Mouse (Mus musculus): ENCODE results near the gene Uvrag. TPM values are rescaled to one million over a fixed set of nuclear protein-coding genes. Genes with fewer than 3 reads are reported as not detected.
A peak's percentile ranks its signal among the peaks of the same experiment; 100 is the strongest.

Gene Uvrag
- polyA plus RNA-seq, 1 experiment from 2014 or later, result 14.2 TPM

- Histone ChIP-seq H3K4me2 (no peak overlapping the region), H3K27me3 (no peaks in the 10 kb centered on the region), H3K9me3 (no peaks in the 10 kb centered on the region), H3K27ac (no peak overlapping the region), H3K4me1 (replicated peaks) (0 out of 2 replicates have a peak, but pooled peaks cover 2% of the 10 kb centered on the region), H3K36me3 (peaks cover 3% of the 10 kb centered on the region; the same call in 1 of the 2 replicates), H3K9ac (no peak overlapping the region), H3K4me3 (no peak overlapping the region)
- ATAC-seq (ENCODE audit: low FRiP score), result no peak
- WGBS, result 82% methylated on average over 6 of the region's 6 CpGs
These were observed 146.8 kb downstream of the Uvrag start for GRCm38 (mm10) chr7:98994137-98994536.

DNA sequence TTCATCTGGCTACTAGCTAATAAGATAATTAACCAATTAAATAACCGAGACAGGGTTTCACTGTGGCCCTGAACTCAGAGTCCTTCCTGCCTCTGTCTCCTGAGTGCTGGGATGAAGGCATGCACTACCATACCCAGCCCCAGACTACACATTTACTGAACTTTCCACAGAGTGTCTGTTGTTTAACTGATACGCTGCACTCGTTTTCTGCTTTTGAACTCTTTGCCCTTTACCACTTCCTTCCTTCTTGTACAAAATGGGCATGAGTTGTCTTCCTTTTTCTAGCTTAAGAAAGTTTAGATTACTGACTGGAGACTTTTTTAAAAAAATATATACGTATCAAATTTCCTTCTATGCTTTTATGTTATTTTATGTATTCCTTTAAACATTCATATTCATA is 147.5 kb downstream of the Uvrag start:
- H3K27me3 ChIP-seq, result no peaks in the 10 kb centered on the region
- no peaks in the 10 kb centered on the region for H3K9me3 ChIP-seq
- WGBS, result 88% methylated on average over 4 of the region's 4 CpGs
- no peak overlapping the region for H3K4me3 ChIP-seq
- no peak overlapping the region for H3K4me2 ChIP-seq
- no peak overlapping the region for H3K9ac ChIP-seq
- ATAC-seq (ENCODE audit: low FRiP score), result no peak
- peaks cover 3% of the 10 kb centered on the region; the same call in 1 of the 2 replicates for H3K36me3 ChIP-seq
- 0 out of 2 replicates have a peak, but pooled peaks cover 2% of the 10 kb centered on the region for H3K4me1 ChIP-seq (replicated peaks)
- H3K27ac ChIP-seq, result no peak overlapping the region

DNA sequence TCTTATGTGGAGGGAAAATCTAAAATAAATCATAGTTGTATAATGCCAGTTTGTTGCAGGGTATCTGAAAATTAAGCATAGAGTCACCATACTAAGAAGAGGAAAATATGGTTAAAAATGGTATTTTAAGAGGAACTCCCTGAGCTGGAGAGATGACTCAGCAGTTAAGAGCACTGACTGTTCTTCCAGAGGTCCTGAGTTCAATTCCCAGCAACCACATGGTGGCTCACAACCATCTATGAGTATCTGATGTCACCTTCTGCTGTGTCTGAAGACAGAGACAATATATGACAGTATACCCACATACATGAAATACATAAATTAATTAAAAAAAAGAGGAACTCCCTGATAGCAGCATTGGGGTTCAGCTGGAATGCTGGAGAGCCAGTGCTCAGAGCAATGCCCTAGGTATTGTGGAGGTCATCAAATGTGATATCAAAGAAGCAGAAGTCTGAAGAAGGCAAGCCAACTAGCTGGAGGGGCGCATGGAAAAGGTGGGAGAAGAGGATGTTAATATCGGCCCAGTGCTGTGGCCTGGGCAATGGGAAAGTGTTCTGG is 149.7 kb downstream of the Uvrag start:
- no peak for ATAC-seq (ENCODE audit: low FRiP score)
- no peak overlapping the region for H3K4me2 ChIP-seq
- H3K9ac ChIP-seq, result no peak overlapping the region
- H3K27ac ChIP-seq, result no peak overlapping the region
- WGBS, result 97% methylated on average over 2 of the region's 2 CpGs
- no peak overlapping the region for H3K4me3 ChIP-seq
- peaks cover 6% of the 10 kb centered on the region for H3K36me3 ChIP-seq
- H3K9me3 ChIP-seq, result no peaks in the 10 kb centered on the region
- H3K27me3 ChIP-seq, result no peaks in the 10 kb centered on the region
- H3K4me1 ChIP-seq (replicated peaks), result 0 out of 2 replicates have a peak, but pooled peaks cover 2% of the 10 kb centered on the region

DNA sequence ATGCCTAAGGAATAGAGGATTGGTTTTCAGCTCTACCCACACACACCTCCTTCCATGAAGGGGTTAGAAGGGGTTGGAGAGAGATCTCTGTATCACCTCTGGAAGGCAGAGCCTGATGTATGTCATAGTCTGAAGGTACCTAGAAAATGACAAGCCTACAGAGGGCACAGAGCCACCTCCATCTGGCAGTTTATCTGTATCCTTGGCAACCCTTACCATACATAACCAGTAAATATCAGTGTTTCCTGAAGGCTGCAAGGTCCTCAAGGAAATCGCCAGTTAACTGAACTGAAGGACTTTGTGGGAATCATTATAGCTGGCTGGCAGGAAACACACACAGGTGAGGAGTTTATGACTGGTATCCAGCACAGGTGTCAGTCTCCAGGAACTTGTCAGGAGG is 150.4 kb downstream of the Uvrag start:
- Histone ChIP-seq H3K4me2 (no peak overlapping the region), H3K27ac (no peak overlapping the region), H3K4me3 (no peak overlapping the region), H3K9me3 (no peaks in the 10 kb centered on the region), H3K9ac (no peak overlapping the region), H3K4me1 (replicated peaks) (0 out of 2 replicates have a peak, but pooled peaks cover 2% of the 10 kb centered on the region), H3K36me3 (peaks cover 6% of the 10 kb centered on the region), H3K27me3 (no peaks in the 10 kb centered on the region)
- no peak for ATAC-seq (ENCODE audit: low FRiP score)
- 86% methylated on average over 1 of the region's 1 CpGs for WGBS

DNA sequence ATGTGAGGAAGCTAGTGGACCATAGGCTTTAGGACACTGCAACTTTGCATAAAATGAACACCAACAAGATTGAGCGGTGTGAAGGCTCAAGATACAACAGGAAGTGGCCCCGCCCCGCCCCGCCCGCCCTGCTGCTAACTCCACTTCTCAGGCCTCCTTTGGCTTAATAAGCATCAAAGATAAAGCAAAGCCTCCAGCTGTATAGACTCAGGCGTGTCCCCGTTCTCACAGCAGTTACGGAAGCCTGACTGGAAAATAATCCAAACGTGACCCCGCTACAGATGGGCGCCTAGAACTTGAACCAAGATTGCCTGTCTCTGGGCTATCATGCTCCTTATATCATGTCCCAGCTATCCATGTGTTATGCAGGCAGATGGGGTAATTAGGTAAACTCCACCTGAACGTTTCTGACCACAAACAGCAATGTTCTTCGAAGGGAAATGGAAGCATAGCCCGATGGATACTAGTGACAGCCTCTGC is 153.9 kb downstream of the Uvrag start:
- Histone ChIP-seq H3K9me3 (no peaks in the 10 kb centered on the region), H3K27ac (no peak overlapping the region), H3K36me3 (peaks cover 6% of the 10 kb centered on the region), H3K4me1 (replicated peaks) (peaks cover 6% of the 10 kb centered on the region), H3K9ac (no peak overlapping the region), H3K27me3 (no peaks in the 10 kb centered on the region), H3K4me3 (no peak overlapping the region), H3K4me2 (no peak overlapping the region)
- ATAC-seq (ENCODE audit: low FRiP score), result no peak
- 95% methylated on average over 14 of the region's 14 CpGs for WGBS

DNA sequence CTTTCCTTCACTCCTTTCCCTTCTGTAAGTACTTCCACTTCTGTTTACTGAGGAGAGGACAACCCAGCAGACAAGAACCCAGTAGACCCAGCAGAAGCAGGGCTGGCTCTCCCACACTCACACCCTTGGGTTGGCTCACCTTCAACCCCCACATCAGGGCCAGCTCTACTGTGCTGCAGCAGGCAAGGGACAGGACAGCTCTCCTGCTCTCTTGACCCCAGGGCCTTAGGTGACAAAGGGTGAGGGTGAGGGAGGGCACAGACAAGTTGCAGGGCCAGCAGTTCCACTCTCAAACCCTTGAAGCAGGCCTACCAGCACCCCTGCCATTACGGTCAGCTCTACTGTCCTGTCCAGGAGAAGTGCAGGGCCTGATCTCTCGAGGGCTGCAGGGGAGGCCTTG is 155.0 kb downstream of the Uvrag start:
- WGBS, result 85% methylated on average over 2 of the region's 2 CpGs
- ATAC-seq (ENCODE audit: low FRiP score), result no peak
- H3K9ac ChIP-seq, result no peak overlapping the region

GRCm38 (mm10) chr7:98985489-98985888 is 155.5 kb downstream of the Uvrag start:
- Histone ChIP-seq H3K27ac (no peak overlapping the region), H3K4me1 (replicated peaks) (peaks cover 6% of the 10 kb centered on the region), H3K27me3 (no peaks in the 10 kb centered on the region), H3K36me3 (peaks cover 6% of the 10 kb centered on the region), H3K4me2 (no peak overlapping the region), H3K4me3 (no peak overlapping the region), H3K9ac (no peak overlapping the region), H3K9me3 (no peaks in the 10 kb centered on the region)
- WGBS, result 83% methylated on average over 6 of the region's 6 CpGs
- no peak for ATAC-seq (ENCODE audit: low FRiP score)

More for the DNA sequence above, 155.0 kb downstream of the Uvrag start:
- Histone ChIP-seq H3K9me3 (no peaks in the 10 kb centered on the region), H3K36me3 (peaks cover 6% of the 10 kb centered on the region), H3K4me3 (no peak overlapping the region), H3K4me1 (replicated peaks) (peaks cover 6% of the 10 kb centered on the region), H3K27me3 (no peaks in the 10 kb centered on the region), H3K4me2 (no peak overlapping the region), H3K27ac (no peak overlapping the region)

DNA sequence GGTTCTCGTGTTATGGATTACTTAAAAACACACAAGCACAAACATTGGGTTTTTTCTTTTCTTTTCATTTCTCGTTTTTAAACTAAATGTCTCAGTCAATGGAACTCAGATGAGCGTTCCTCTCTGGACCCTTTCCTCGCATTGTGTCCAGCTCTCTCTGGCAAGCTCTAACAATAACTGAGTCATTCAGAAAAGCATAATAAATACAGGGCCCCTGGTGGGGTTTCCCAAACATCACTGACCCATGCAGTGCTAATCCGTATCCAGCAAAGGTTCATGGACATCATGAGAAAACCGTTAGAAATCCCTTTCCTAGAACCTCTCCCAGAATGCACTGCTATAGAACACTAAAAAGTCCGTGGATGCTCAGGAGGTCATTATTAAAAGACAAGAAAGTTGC is 156.6 kb downstream of the Uvrag start:
- no peak overlapping the region for H3K9ac ChIP-seq
- H3K36me3 ChIP-seq, result peaks cover 4% of the 10 kb centered on the region
- no peaks in the 10 kb centered on the region for H3K9me3 ChIP-seq
- no peak overlapping the region for H3K4me2 ChIP-seq
- WGBS, result 48% methylated on average over 7 of the region's 7 CpGs
- no peak for ATAC-seq (ENCODE audit: low FRiP score)
- peaks cover 6% of the 10 kb centered on the region for H3K4me1 ChIP-seq (replicated peaks)
- H3K27ac ChIP-seq, result no peak overlapping the region
- no peak overlapping the region for H3K4me3 ChIP-seq
- no peaks in the 10 kb centered on the region for H3K27me3 ChIP-seq

GRCm38 (mm10) chr7:98983058-98983457 is 157.9 kb downstream of the Uvrag start:
- Histone ChIP-seq H3K4me2 (no peak overlapping the region), H3K9me3 (no peaks in the 10 kb centered on the region), H3K27me3 (no peaks in the 10 kb centered on the region), H3K9ac (no peak overlapping the region), H3K4me3 (no peak overlapping the region), H3K4me1 (replicated peaks) (peaks cover 6% of the 10 kb centered on the region), H3K27ac (0 out of 2 replicates have a peak overlapping the region, but pooled peaks have one; percentile 19), H3K36me3 (peaks cover 3% of the 10 kb centered on the region)
- no peak for ATAC-seq (ENCODE audit: low FRiP score)
- 74% methylated on average over 12 of the region's 12 CpGs for WGBS

GRCm38 (mm10) chr7:98981423-98981822 is 159.5 kb downstream of the Uvrag start:
- 88% methylated on average over 6 of the region's 6 CpGs for WGBS

DNA sequence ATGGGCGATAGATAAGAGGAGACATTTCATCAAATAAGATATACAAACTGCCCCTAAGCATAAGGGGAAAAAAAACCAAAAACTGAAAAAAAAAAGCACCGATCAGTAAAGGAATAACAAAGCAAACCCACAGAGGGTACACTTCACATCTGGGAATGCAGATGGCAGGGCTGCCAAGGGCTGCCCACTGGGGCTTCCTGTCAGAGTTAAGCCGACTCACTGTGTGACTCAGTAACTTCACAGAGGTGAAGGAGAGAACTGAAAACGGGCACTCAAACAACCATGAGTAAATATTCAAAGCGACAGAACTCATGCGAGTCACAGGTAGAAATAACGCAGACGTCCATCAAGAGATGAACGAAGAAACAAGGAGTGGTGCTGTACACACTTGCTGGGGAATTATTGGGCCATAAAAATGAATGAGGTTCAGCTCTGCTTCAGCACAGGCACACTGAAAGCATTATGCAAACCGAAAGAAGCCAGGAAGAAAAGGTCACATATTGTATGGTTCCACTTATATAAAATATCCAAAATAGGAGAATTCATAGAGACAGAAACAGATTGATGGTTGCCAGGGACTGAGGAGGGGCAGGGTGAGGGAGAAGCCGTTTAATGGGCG is 164.0 kb downstream of the Uvrag start:
- no peak overlapping the region for H3K4me2 ChIP-seq
- H3K4me1 ChIP-seq (replicated peaks), result peaks cover 6% of the 10 kb centered on the region
- WGBS, result 86% methylated on average over 12 of the region's 12 CpGs
- no peak overlapping the region for H3K27ac ChIP-seq
- H3K4me3 ChIP-seq, result no peak overlapping the region
- no peak overlapping the region for H3K9ac ChIP-seq
- no peaks in the 10 kb centered on the region for H3K36me3 ChIP-seq
- no peak for ATAC-seq (ENCODE audit: low FRiP score)
- no peaks in the 10 kb centered on the region for H3K27me3 ChIP-seq
- no peaks in the 10 kb centered on the region for H3K9me3 ChIP-seq

More at GRCm38 (mm10) chr7:98981423-98981822, 159.5 kb downstream of the Uvrag start:
- Histone ChIP-seq H3K9me3 (no peaks in the 10 kb centered on the region), H3K27ac (no peak overlapping the region), H3K4me3 (no peak overlapping the region), H3K4me1 (replicated peaks) (peaks cover 6% of the 10 kb centered on the region), H3K27me3 (no peaks in the 10 kb centered on the region), H3K4me2 (no peak overlapping the region), H3K9ac (no peak overlapping the region), H3K36me3 (no peaks in the 10 kb centered on the region)
- ATAC-seq (ENCODE audit: low FRiP score), result no peak

GRCm38 (mm10) chr7:98974590-98974989 is 166.4 kb downstream of the Uvrag start:
- 45% methylated on average over 4 of the region's 4 CpGs for WGBS

GRCm38 (mm10) chr7:98970721-98971120 is 170.2 kb downstream of the Uvrag start:
- Histone ChIP-seq H3K36me3 (no peaks in the 10 kb centered on the region), H3K27ac (no peak overlapping the region; the same call in 1 of the 2 replicates), H3K4me3 (no peak overlapping the region), H3K9ac (no peak overlapping the region), H3K27me3 (no peaks in the 10 kb centered on the region), H3K4me1 (replicated peaks) (peaks cover 17% of the 10 kb centered on the region), H3K4me2 (no peak overlapping the region), H3K9me3 (0 out of 2 replicates have a peak, but pooled peaks cover 6% of the 10 kb centered on the region)
- WGBS, result 87% methylated on average over 5 of the region's 5 CpGs
- ATAC-seq (ENCODE audit: low FRiP score), result no peak

More at GRCm38 (mm10) chr7:98974590-98974989, 166.4 kb downstream of the Uvrag start:
- no peak overlapping the region for H3K4me3 ChIP-seq
- H3K9me3 ChIP-seq, result no peaks in the 10 kb centered on the region
- peak overlapping the region; percentile 27; the same call in 1 of the 2 replicates for H3K27ac ChIP-seq
- no peak overlapping the region for H3K4me2 ChIP-seq
- no peaks in the 10 kb centered on the region for H3K27me3 ChIP-seq
- ATAC-seq (ENCODE audit: low FRiP score), result no peak
- H3K9ac ChIP-seq, result no peak overlapping the region
- H3K4me1 ChIP-seq (replicated peaks), result peaks cover 6% of the 10 kb centered on the region
- no peaks in the 10 kb centered on the region for H3K36me3 ChIP-seq

Data from hindbrain, embryonic 13.5 days (tissue).